ENCODE assay signal across 20 mouse cellular contexts in genomic region chr1:159147788-159148497, GRCm38 (mm10).
DNase-seq lines count a peak whose midpoint lies in the region; ATAC-seq lines count a peak whose summit lies in the region.
"Had no signal": no experiment of that assay in that cellular context is flagged by ENCODE, and none has a peak within 500 bp of the region (broad histone marks: within the 10 kb centered on the region; RNA-seq: fewer than 3 reads in every experiment).

No protein-coding gene starts in this region.

- no peaks in the 10 kb centered on the region for H3K27me3 ChIP-seq in midbrain, embryonic 13.5 days
- no peaks in the 10 kb centered on the region for H3K27me3 ChIP-seq in midbrain, embryonic 10.5 days (ENCODE audit: low read depth, poor library complexity, severe bottlenecking)
- no peaks in the 10 kb centered on the region for H3K27me3 ChIP-seq in forebrain, embryonic 16.5 days (replicated peaks; ENCODE audit: control insufficient read depth, insufficient read depth, low read length)
- no peaks in the 10 kb centered on the region for H3K27me3 ChIP-seq in hindbrain, embryonic 16.5 days (replicated peaks; ENCODE audit: control insufficient read depth, insufficient read depth, low read length)
- no peaks in the 10 kb centered on the region for H3K27me3 ChIP-seq in neural tube, embryonic 14.5 days (ENCODE audit: control insufficient read depth, insufficient read depth, low read length)
- H3K27me3 ChIP-seq: embryonic facial prominence, embryonic 12.5 days; kidney, embryonic 15.5 days had no signal

- H3K9me3 ChIP-seq in midbrain, embryonic 13.5 days: no peaks in the 10 kb centered on the region
- no peaks in the 10 kb centered on the region for H3K9me3 ChIP-seq in midbrain, embryonic 10.5 days (replicated peaks)
- no peaks in the 10 kb centered on the region for H3K9me3 ChIP-seq in forebrain, embryonic 16.5 days (ENCODE audit: control insufficient read depth, low read length)
- H3K9me3 ChIP-seq in hindbrain, embryonic 16.5 days (ENCODE audit: control insufficient read depth, low read length): no peaks in the 10 kb centered on the region
- H3K9me3 ChIP-seq in neural tube, embryonic 14.5 days (ENCODE audit: control insufficient read depth, low read length): no peaks in the 10 kb centered on the region
- H3K9me3 ChIP-seq: embryonic facial prominence, embryonic 12.5 days; kidney, embryonic 15.5 days had no signal

- H3K9ac ChIP-seq in midbrain, embryonic 13.5 days (replicated peaks): no peak overlapping the region
- 0 out of 2 replicates have a peak overlapping the region, but pooled peaks have one; percentile 9 for H3K9ac ChIP-seq in forebrain, embryonic 16.5 days (replicated peaks; ENCODE audit: low read depth, low read length)
- H3K9ac ChIP-seq in hindbrain, embryonic 16.5 days (ENCODE audit: low read depth, low read length): no peak overlapping the region
- H3K9ac ChIP-seq in neural tube, embryonic 14.5 days (replicated peaks; ENCODE audit: low read depth, low read length): no peak overlapping the region
- H3K9ac ChIP-seq: embryonic facial prominence, embryonic 12.5 days; kidney, embryonic 15.5 days had no signal

- H3K27ac ChIP-seq in midbrain, embryonic 13.5 days: peak overlapping the region; percentile 47
- no peak overlapping the region for H3K27ac ChIP-seq in midbrain, embryonic 10.5 days (replicated peaks)
- 0 out of 2 replicates have a peak overlapping the region, but pooled peaks have one; percentile 37 for H3K27ac ChIP-seq in forebrain, embryonic 16.5 days (ENCODE audit: low read length)
- H3K27ac ChIP-seq in hindbrain, embryonic 16.5 days (ENCODE audit: low read depth, low read length): no peak overlapping the region
- H3K27ac ChIP-seq in neural tube, embryonic 14.5 days (ENCODE audit: low read depth, low read length): no peak overlapping the region
- H3K27ac ChIP-seq: embryonic facial prominence, embryonic 12.5 days; gastrocnemius, adult 2 months; kidney, embryonic 15.5 days had no signal

- H3K4me2 ChIP-seq in midbrain, embryonic 13.5 days (replicated peaks): no peak overlapping the region
- peak overlapping the region; percentile 28 for H3K4me2 ChIP-seq in forebrain, embryonic 16.5 days (ENCODE audit: low read length)
- H3K4me2 ChIP-seq in hindbrain, embryonic 16.5 days (ENCODE audit: low read length): peak overlapping the region; percentile 4; the same call in 1 of the 2 replicates
- no peak overlapping the region; the same call in 1 of the 2 replicates for H3K4me2 ChIP-seq in neural tube, embryonic 14.5 days (ENCODE audit: low read depth, low read length)
- H3K4me2 ChIP-seq: embryonic facial prominence, embryonic 12.5 days; kidney, embryonic 15.5 days had no signal

- WGBS in midbrain, embryonic 13.5 days: 73% methylated on average over 8 of the region's 8 CpGs
- WGBS in midbrain, embryonic 10.5 days: 93% methylated on average over 8 of the region's 8 CpGs
- WGBS in forebrain, embryonic 16.5 days: 71% methylated on average over 8 of the region's 8 CpGs
- 65% methylated on average over 8 of the region's 8 CpGs for WGBS in hindbrain, embryonic 16.5 days
- WGBS in neural tube, embryonic 14.5 days: 62% methylated on average over 8 of the region's 8 CpGs

- peak; percentile 72 for ATAC-seq in midbrain, embryonic 13.5 days
- peak; percentile 72 for ATAC-seq in forebrain, embryonic 16.5 days
- peak; percentile 67 for ATAC-seq in hindbrain, embryonic 16.5 days
- ATAC-seq in neural tube, embryonic 14.5 days (ENCODE audit: low read depth): peak; percentile 83
- ATAC-seq: Patski had no signal

- no peak overlapping the region for H3K4me3 ChIP-seq in midbrain, embryonic 13.5 days (replicated peaks)
- H3K4me3 ChIP-seq in midbrain, embryonic 10.5 days: no peak overlapping the region
- no peak overlapping the region for H3K4me3 ChIP-seq in forebrain, embryonic 16.5 days (replicated peaks; ENCODE audit: low read length)
- H3K4me3 ChIP-seq in hindbrain, embryonic 16.5 days (ENCODE audit: low read length): no peak overlapping the region
- H3K4me3 ChIP-seq in neural tube, embryonic 14.5 days (ENCODE audit: low read depth, low read length): no peak overlapping the region
- H3K4me3 ChIP-seq: embryonic facial prominence, embryonic 12.5 days; gastrocnemius, adult 2 months; kidney, embryonic 15.5 days had no signal

- peaks cover 2% of the 10 kb centered on the region; the same call in 1 of the 2 replicates for H3K4me1 ChIP-seq in midbrain, embryonic 13.5 days (replicated peaks)
- H3K4me1 ChIP-seq in midbrain, embryonic 10.5 days: no peaks in the 10 kb centered on the region
- peaks cover 8% of the 10 kb centered on the region; the same call in 1 of the 2 replicates for H3K4me1 ChIP-seq in forebrain, embryonic 16.5 days (replicated peaks; ENCODE audit: control insufficient read depth, insufficient read depth, low read length)
- H3K4me1 ChIP-seq in hindbrain, embryonic 16.5 days (ENCODE audit: control insufficient read depth, insufficient read depth, low read depth, low read length): peaks cover 4% of the 10 kb centered on the region; the same call in 1 of the 2 replicates
- no peaks in the 10 kb centered on the region; the same call in 1 of the 2 replicates for H3K4me1 ChIP-seq in neural tube, embryonic 14.5 days (ENCODE audit: control insufficient read depth, insufficient read depth, low read length)
- H3K4me1 ChIP-seq: embryonic facial prominence, embryonic 12.5 days; kidney, embryonic 15.5 days had no signal

- DNase-seq in midbrain, embryonic 10.5 days (ENCODE audit: low spot score): no peak
- no peak for DNase-seq in ovary, postnatal 36 days (ENCODE audit: low spot score)
- no peak for DNase-seq in gastrocnemius, postnatal 4 days (ENCODE audit: low spot score in 2 of 2)
- DNase-seq in urinary bladder, postnatal 36 days (ENCODE audit: low spot score in 2 of 2): no peak
- DNase-seq: adrenal gland, adult 2 months; cerebellum, adult 18-20 months; cerebellum, postnatal 25 days; gastrocnemius, adult 2 months; kidney, adult 11 months; kidney, postnatal 36 days; layer of hippocampus, postnatal 36 days; lung, postnatal 4 days; thymus, postnatal 36 days had no signal

- H3K36me3 ChIP-seq in midbrain, embryonic 13.5 days: no peaks in the 10 kb centered on the region
- H3K36me3 ChIP-seq in midbrain, embryonic 10.5 days: no peaks in the 10 kb centered on the region
- no peaks in the 10 kb centered on the region for H3K36me3 ChIP-seq in forebrain, embryonic 16.5 days (ENCODE audit: control insufficient read depth, insufficient read depth)
- no peaks in the 10 kb centered on the region for H3K36me3 ChIP-seq in hindbrain, embryonic 16.5 days (ENCODE audit: control insufficient read depth, insufficient read depth, low read length)
- no peaks in the 10 kb centered on the region for H3K36me3 ChIP-seq in neural tube, embryonic 14.5 days (ENCODE audit: control insufficient read depth, insufficient read depth, low read length)
- H3K36me3 ChIP-seq: embryonic facial prominence, embryonic 12.5 days; kidney, embryonic 15.5 days had no signal

Comparison
In these comparisons a context has a peak if more than half of its experiments do, and no peak if none do; other contexts are left out.
1. H3K27ac ChIP-seq: peak in midbrain, embryonic 13.5 days (single experiment) and forebrain, embryonic 16.5 days (single experiment); none in midbrain, embryonic 10.5 days (single experiment), hindbrain, embryonic 16.5 days (single experiment) and neural tube, embryonic 14.5 days (single experiment).
2. H3K4me2 ChIP-seq: peak in forebrain, embryonic 16.5 days (single experiment) and hindbrain, embryonic 16.5 days (single experiment); none in midbrain, embryonic 13.5 days (single experiment) and neural tube, embryonic 14.5 days (single experiment).
3. Peak in every context shown above with its lines, with median percentiles within 50 percentile points of each other: ATAC-seq.